Mouse (Mus musculus): ENCODE data around the gene Nat10. TPM values are rescaled to one million over a fixed set of nuclear protein-coding genes. Genes with fewer than 3 reads are reported as not detected.
A peak's percentile ranks its signal among the peaks of the same experiment; 100 is the strongest.

The Nat10 gene
- polyA plus RNA-seq, 1 experiment from 2014 or later = 13.2 TPM

- ATAC-seq (replicated peaks; ENCODE audit: low FRiP score, low read depth) = no peak
- H3K9ac ChIP-seq (ENCODE audit: low read depth, low read length) = no peak overlapping the region
- H3K36me3 ChIP-seq (ENCODE audit: insufficient read depth, low read length) = no peaks in the 10 kb centered on the region
- no peak for DNase-seq (ENCODE audit: low spot score)
- WGBS = 86% methylated on average over 2 of the region's 2 CpGs
- H3K9me3 ChIP-seq (replicated peaks; ENCODE audit: low read length) = no peaks in the 10 kb centered on the region
- H3K4me3 ChIP-seq (replicated peaks; ENCODE audit: low read depth, low read length) = no peak overlapping the region
- no peak overlapping the region for H3K4me2 ChIP-seq (ENCODE audit: low read length)
- no peak overlapping the region for H3K27ac ChIP-seq
- H3K27me3 ChIP-seq (ENCODE audit: insufficient read depth, low read length) = no peaks in the 10 kb centered on the region
- no peaks in the 10 kb centered on the region; the same call in 1 of the 2 replicates for H3K4me1 ChIP-seq (replicated peaks; ENCODE audit: insufficient read depth, low read length)
- TF ChIP-seq CTCF (IDR thresholded peaks at IDR 0.05; ENCODE audit: low read depth) = no peak
These were observed 76.6 kb downstream of the Nat10 start for GRCm38 (mm10) chr2:103684431-103684830.

GRCm38 (mm10) chr2:103682927-103683442, 78.1 kb downstream of the Nat10 start:
- H3K4me1 ChIP-seq (replicated peaks; ENCODE audit: insufficient read depth, low read length) = peaks cover 5% of the 10 kb centered on the region; the same call in 1 of the 2 replicates
- TF ChIP-seq CTCF (IDR thresholded peaks at IDR 0.05; ENCODE audit: low read depth) = no peak
- no peaks in the 10 kb centered on the region for H3K9me3 ChIP-seq (replicated peaks; ENCODE audit: low read length)
- no peak overlapping the region for H3K27ac ChIP-seq
- H3K36me3 ChIP-seq (ENCODE audit: insufficient read depth, low read length) = no peaks in the 10 kb centered on the region
- no peaks in the 10 kb centered on the region for H3K27me3 ChIP-seq (ENCODE audit: insufficient read depth, low read length)
- no peak overlapping the region for H3K4me3 ChIP-seq (replicated peaks; ENCODE audit: low read depth, low read length)
- no peak for ATAC-seq (replicated peaks; ENCODE audit: low FRiP score, low read depth)
- no peak overlapping the region for H3K9ac ChIP-seq (ENCODE audit: low read depth, low read length)
- DNase-seq (ENCODE audit: low spot score) = no peak
- no peak overlapping the region for H3K4me2 ChIP-seq (ENCODE audit: low read length)
- 78% methylated on average over 9 of the region's 9 CpGs for WGBS

GRCm38 (mm10) chr2:103682261-103682722, 78.8 kb downstream of the Nat10 start:
- WGBS = 79% methylated on average over 9 of the region's 9 CpGs
- ATAC-seq (replicated peaks; ENCODE audit: low FRiP score, low read depth) (no peak), DNase-seq (ENCODE audit: low spot score) (no peak)
- Histone ChIP-seq H3K4me1 (replicated peaks; ENCODE audit: insufficient read depth, low read length) (peaks cover 5% of the 10 kb centered on the region; the same call in 1 of the 2 replicates), H3K4me2 (ENCODE audit: low read length) (no peak overlapping the region), H3K9ac (ENCODE audit: low read depth, low read length) (no peak overlapping the region), H3K27me3 (ENCODE audit: insufficient read depth, low read length) (no peaks in the 10 kb centered on the region), H3K27ac (no peak overlapping the region), H3K4me3 (replicated peaks; ENCODE audit: low read depth, low read length) (no peak overlapping the region), H3K36me3 (ENCODE audit: insufficient read depth, low read length) (no peaks in the 10 kb centered on the region), H3K9me3 (replicated peaks; ENCODE audit: low read length) (no peaks in the 10 kb centered on the region)
- no peak for TF ChIP-seq CTCF (IDR thresholded peaks at IDR 0.05; ENCODE audit: low read depth)

GRCm38 (mm10) chr2:103681149-103681548, 79.9 kb downstream of the Nat10 start:
- H3K4me1 ChIP-seq (replicated peaks; ENCODE audit: insufficient read depth, low read length) = peaks cover 5% of the 10 kb centered on the region; the same call in 1 of the 2 replicates
- no peak overlapping the region for H3K9ac ChIP-seq (ENCODE audit: low read depth, low read length)
- no peak overlapping the region for H3K4me2 ChIP-seq (ENCODE audit: low read length)
- no peak for ATAC-seq (replicated peaks; ENCODE audit: low FRiP score, low read depth)
- H3K27me3 ChIP-seq (ENCODE audit: insufficient read depth, low read length) = no peaks in the 10 kb centered on the region
- no peak overlapping the region for H3K4me3 ChIP-seq (replicated peaks; ENCODE audit: low read depth, low read length)
- H3K9me3 ChIP-seq (replicated peaks; ENCODE audit: low read length) = no peaks in the 10 kb centered on the region
- no peak for DNase-seq (ENCODE audit: low spot score)
- no peak for TF ChIP-seq CTCF (IDR thresholded peaks at IDR 0.05; ENCODE audit: low read depth)
- no peak overlapping the region for H3K27ac ChIP-seq
- 76% methylated on average over 5 of the region's 5 CpGs for WGBS
- no peaks in the 10 kb centered on the region for H3K36me3 ChIP-seq (ENCODE audit: insufficient read depth, low read length)

GRCm38 (mm10) chr2:103680364-103681110, 80.5 kb downstream of the Nat10 start:
- H3K4me2 ChIP-seq (ENCODE audit: low read length) = no peak overlapping the region
- H3K4me3 ChIP-seq (replicated peaks; ENCODE audit: low read depth, low read length) = no peak overlapping the region
- WGBS = 63% methylated on average over 9 of the region's 9 CpGs
- H3K9me3 ChIP-seq (replicated peaks; ENCODE audit: low read length) = no peaks in the 10 kb centered on the region
- H3K27me3 ChIP-seq (ENCODE audit: insufficient read depth, low read length) = no peaks in the 10 kb centered on the region
- DNase-seq (ENCODE audit: low spot score) (no peak), ATAC-seq (replicated peaks; ENCODE audit: low FRiP score, low read depth) (no peak)
- no peaks in the 10 kb centered on the region for H3K36me3 ChIP-seq (ENCODE audit: insufficient read depth, low read length)
- TF ChIP-seq CTCF (IDR thresholded peaks at IDR 0.05; ENCODE audit: low read depth) = no peak
- H3K9ac ChIP-seq (ENCODE audit: low read depth, low read length) = no peak overlapping the region
- no peak overlapping the region for H3K27ac ChIP-seq
- H3K4me1 ChIP-seq (replicated peaks; ENCODE audit: insufficient read depth, low read length) = peaks cover 5% of the 10 kb centered on the region; the same call in 1 of the 2 replicates

GRCm38 (mm10) chr2:103678433-103678832, 82.6 kb downstream of the Nat10 start:
- ATAC-seq (replicated peaks; ENCODE audit: low FRiP score, low read depth) = peak; percentile 66; the same call in 1 of the 2 replicates
- WGBS = 79% methylated on average over 6 of the region's 6 CpGs

More at GRCm38 (mm10) chr2:103678433-103678832, 82.6 kb downstream of the Nat10 start:
- Histone ChIP-seq H3K27ac (peak overlapping the region; percentile 31; the same call in 1 of the 2 replicates), H3K9me3 (replicated peaks; ENCODE audit: low read length) (no peaks in the 10 kb centered on the region), H3K27me3 (ENCODE audit: insufficient read depth, low read length) (no peaks in the 10 kb centered on the region), H3K4me3 (replicated peaks; ENCODE audit: low read depth, low read length) (no peak overlapping the region), H3K9ac (ENCODE audit: low read depth, low read length) (no peak overlapping the region), H3K36me3 (ENCODE audit: insufficient read depth, low read length) (no peaks in the 10 kb centered on the region), H3K4me2 (ENCODE audit: low read length) (no peak overlapping the region), H3K4me1 (replicated peaks; ENCODE audit: insufficient read depth, low read length) (peaks cover 5% of the 10 kb centered on the region; the same call in 1 of the 2 replicates)
- DNase-seq (ENCODE audit: low spot score) = peak; percentile 21
- TF ChIP-seq CTCF (IDR thresholded peaks at IDR 0.05; ENCODE audit: low read depth) = no peak
